Mouse (Mus musculus): ENCODE measurements around the gene Hnrnpr. TPM values are rescaled to one million over a fixed set of nuclear protein-coding genes. Genes with fewer than 3 reads are reported as not detected.

Hnrnpr gene
- polyA plus RNA-seq, 2 experiments from 2014 or later: 78.7 to 103 TPM

Other genes with a start within 250 kb of the Hnrnpr start
- gene Id3, start 167.4 kb upstream of the Hnrnpr start, polyA plus RNA-seq (2017; shearing (Covaris generic)): 100 to 1,000 TPM; 388 to 433 TPM
- gene E2f2, start 138.5 kb upstream of the Hnrnpr start, polyA plus RNA-seq (2017; shearing (Covaris generic)): 10 to 100 TPM; 14.5 to 29.6 TPM
- gene Asap3, start 104.6 kb upstream of the Hnrnpr start, polyA plus RNA-seq (2017; shearing (Covaris generic)): not detected
- gene Tcea3, start 63.2 kb upstream of the Hnrnpr start, polyA plus RNA-seq (2017; shearing (Covaris generic)): 1 to 10 TPM in 1 of 2 experiments, not detected in 1; 1.2 TPM
- gene Zfp46, start 26.3 kb upstream of the Hnrnpr start, polyA plus RNA-seq (2017; shearing (Covaris generic)): 10 to 100 TPM in 1 of 2 experiments, 1 to 10 TPM in 1; 9.7 to 12.3 TPM
- not detected for gene Htr1d, start 112.6 kb downstream of the Hnrnpr start, polyA plus RNA-seq (2017; shearing (Covaris generic))
- not detected for gene 6030445D17Rik, start 151.3 kb downstream of the Hnrnpr start, polyA plus RNA-seq (2017; shearing (Covaris generic))
- 1 to 10 TPM; 5.8 to 7.2 TPM for gene Luzp1, start 158.8 kb downstream of the Hnrnpr start, polyA plus RNA-seq (2017; shearing (Covaris generic))